10 mouse cellular contexts compared by ENCODE assay signal in genomic region chr19:21106241-21106669, GRCm38 (mm10).
DNase-seq lines count a peak whose midpoint lies in the region; ATAC-seq and TF ChIP-seq lines count a peak whose summit lies in the region.
"Had no signal": no experiment of that assay in that cellular context is flagged by ENCODE, and none has a peak within 500 bp of the region (broad histone marks: within the 10 kb centered on the region; RNA-seq: fewer than 3 reads in every experiment).

No protein-coding gene starts in this region.

- H3K9me3 ChIP-seq in embryonic facial prominence, embryonic 14.5 days (ENCODE audit: control insufficient read depth, low read length): no peaks in the 10 kb centered on the region
- H3K9me3 ChIP-seq in embryonic facial prominence, embryonic 10.5 days: no peaks in the 10 kb centered on the region
- H3K9me3 ChIP-seq in forebrain, postnatal 0 days (ENCODE audit: low read length): no peaks in the 10 kb centered on the region
- H3K9me3 ChIP-seq: embryonic facial prominence, embryonic 12.5 days; megakaryocyte, embryonic 14.5 days had no signal

- no peak overlapping the region for H3K27ac ChIP-seq in embryonic facial prominence, embryonic 14.5 days (replicated peaks; ENCODE audit: low read depth, low read length)
- no peak overlapping the region for H3K27ac ChIP-seq in embryonic facial prominence, embryonic 10.5 days (replicated peaks)
- H3K27ac ChIP-seq in forebrain, postnatal 0 days (ENCODE audit: low read depth, low read length): no peak overlapping the region
- peak overlapping the region; percentile 64 for H3K27ac ChIP-seq in olfactory bulb, adult 2 months (ENCODE audit: insufficient read depth, low read depth, low read length)
- H3K27ac ChIP-seq: embryonic facial prominence, embryonic 12.5 days had no signal

- no peak overlapping the region for H3K9ac ChIP-seq in embryonic facial prominence, embryonic 14.5 days (ENCODE audit: low read depth, low read length)
- no peak overlapping the region for H3K9ac ChIP-seq in forebrain, postnatal 0 days
- H3K9ac ChIP-seq: embryonic facial prominence, embryonic 12.5 days had no signal

- no peak for TF ChIP-seq CTCF in forebrain, postnatal 0 days (IDR thresholded peaks at IDR 0.05; ENCODE audit: low read depth)
- no peak for TF ChIP-seq CTCF in olfactory bulb, adult 2 months (IDR thresholded peaks at IDR 0.05; ENCODE audit: insufficient read depth, low read depth, low read length)

- no peaks in the 10 kb centered on the region for H3K36me3 ChIP-seq in embryonic facial prominence, embryonic 14.5 days (ENCODE audit: control insufficient read depth, insufficient read depth, low read length)
- H3K36me3 ChIP-seq in embryonic facial prominence, embryonic 10.5 days (replicated peaks): no peaks in the 10 kb centered on the region
- no peaks in the 10 kb centered on the region for H3K36me3 ChIP-seq in forebrain, postnatal 0 days (ENCODE audit: insufficient read depth)
- H3K36me3 ChIP-seq: embryonic facial prominence, embryonic 12.5 days had no signal

- H3K4me1 ChIP-seq in embryonic facial prominence, embryonic 14.5 days (ENCODE audit: control insufficient read depth, insufficient read depth, low read length): peaks cover 9% of the 10 kb centered on the region
- peaks cover 9% of the 10 kb centered on the region; the same call in 1 of the 2 replicates for H3K4me1 ChIP-seq in embryonic facial prominence, embryonic 10.5 days
- H3K4me1 ChIP-seq in forebrain, postnatal 0 days (ENCODE audit: insufficient read depth): no peaks in the 10 kb centered on the region
- peaks cover 14% of the 10 kb centered on the region for H3K4me1 ChIP-seq in olfactory bulb, adult 2 months (ENCODE audit: control insufficient read depth, insufficient read depth, low read length)

- H3K4me3 ChIP-seq in embryonic facial prominence, embryonic 14.5 days (ENCODE audit: low read depth, low read length): no peak overlapping the region
- no peak overlapping the region for H3K4me3 ChIP-seq in embryonic facial prominence, embryonic 10.5 days
- no peak overlapping the region for H3K4me3 ChIP-seq in forebrain, postnatal 0 days (ENCODE audit: low read depth, low read length)
- no peak overlapping the region for H3K4me3 ChIP-seq in olfactory bulb, adult 2 months (ENCODE audit: insufficient read depth, low read depth, low read length)
- H3K4me3 ChIP-seq: embryonic facial prominence, embryonic 12.5 days had no signal

- WGBS in embryonic facial prominence, embryonic 14.5 days: 26% methylated on average over 6 of the region's 6 CpGs
- 47% methylated on average over 6 of the region's 6 CpGs for WGBS in embryonic facial prominence, embryonic 10.5 days
- WGBS in forebrain, postnatal 0 days: 19% methylated on average over 6 of the region's 6 CpGs
- 6% methylated on average over 6 of the region's 6 CpGs for WGBS in olfactory bulb, adult 2 months

- H3K4me2 ChIP-seq in embryonic facial prominence, embryonic 14.5 days (ENCODE audit: low read depth, low read length): no peak overlapping the region
- H3K4me2 ChIP-seq in forebrain, postnatal 0 days (ENCODE audit: low read depth): no peak overlapping the region
- H3K4me2 ChIP-seq: embryonic facial prominence, embryonic 12.5 days had no signal

- H3K27me3 ChIP-seq in embryonic facial prominence, embryonic 14.5 days (replicated peaks; ENCODE audit: control insufficient read depth, insufficient read depth, low read length): no peaks in the 10 kb centered on the region
- no peaks in the 10 kb centered on the region for H3K27me3 ChIP-seq in embryonic facial prominence, embryonic 10.5 days (replicated peaks; ENCODE audit: low read depth, poor library complexity, severe bottlenecking)
- H3K27me3 ChIP-seq in forebrain, postnatal 0 days (ENCODE audit: insufficient read depth, low read length): no peaks in the 10 kb centered on the region
- H3K27me3 ChIP-seq: embryonic facial prominence, embryonic 12.5 days; megakaryocyte, embryonic 14.5 days had no signal

- no peak for ATAC-seq in embryonic facial prominence, embryonic 14.5 days (ENCODE audit: low read depth)
- ATAC-seq in forebrain, postnatal 0 days: peak; percentile 43; the same call in 1 of the 2 replicates

- intact Hi-C loops in left cerebral cortex, postnatal 36 days (cut with DNase I): no loop called here

- DNase-seq in embryonic facial prominence, embryonic 14.5 days (ENCODE audit: low spot score): peak; percentile 49
- no peak for DNase-seq in embryonic facial prominence, embryonic 10.5 days (ENCODE audit: low spot score)
- DNase-seq in 416B (ENCODE audit: low read depth): peak; percentile 93
- peak; percentile 13 for DNase-seq in forebrain, postnatal 0 days
- DNase-seq in kidney, postnatal 14 days: peak; percentile 64
- DNase-seq in right cerebral cortex, postnatal 25 days: no peak
- DNase-seq in left cerebral cortex, postnatal 36 days (ENCODE audit: low spot score in 2 of 2): no peak

- no peak for TF ChIP-seq POLR2A in olfactory bulb, adult 2 months (IDR thresholded peaks at IDR 0.05; ENCODE audit: insufficient read depth, low read depth, low read length)

Comparison
In these comparisons a context has a peak if more than half of its experiments do, and no peak if none do; other contexts are left out.
1. DNase-seq: peak in embryonic facial prominence, embryonic 14.5 days (single experiment), 416B (single experiment), forebrain, postnatal 0 days (single experiment) and kidney, postnatal 14 days (single experiment); none in embryonic facial prominence, embryonic 10.5 days (single experiment), right cerebral cortex, postnatal 25 days (single experiment) and left cerebral cortex, postnatal 36 days (0 of 2).